Mouse (Mus musculus) neural tube, embryonic 13.5 days (tissue): Measurements from ENCODE around the gene Myo10. TPM values are rescaled to one million over a fixed set of nuclear protein-coding genes. Genes with fewer than 3 reads are reported as not detected.

Experiments used
- ATAC-seq: fragments of 200-750 bp; cut with Nextera tagmentation; 2 replicates; pipeline ENCODE4 v1.8.0; 2017; ENCODE audit warnings: low read depth, mild to moderate bottlenecking, moderate TSS enrichment, moderate library complexity
- H3K27ac ChIP-seq: fragments of 300-500 bp; sonication (generic); replicated peaks from 2 replicates; pipeline ENCODE4 v1.5.1; 2015; ENCODE audit warnings: moderate library complexity, mild to moderate bottlenecking, inconsistent platforms
- H3K27me3 ChIP-seq: fragments of 300-500 bp; sonication (generic); 2 replicates; pipeline ENCODE4 v1.6.1; 2015; ENCODE audit warnings: mild to moderate bottlenecking, inconsistent platforms
- H3K36me3 ChIP-seq: fragments of 300-500 bp; sonication (generic); 2 replicates; pipeline ENCODE4 v1.6.1; 2015; ENCODE audit warnings: mild to moderate bottlenecking, inconsistent platforms
- H3K4me1 ChIP-seq: fragments of 300-500 bp; sonication (generic); replicated peaks from 2 replicates; pipeline ENCODE4 v1.6.1; 2015; ENCODE audit warnings: inconsistent platforms
- H3K4me2 ChIP-seq: fragments of 300-500 bp; sonication (generic); 2 replicates; pipeline ENCODE4 v1.6.1; 2015; ENCODE audit warnings: inconsistent platforms, mild to moderate bottlenecking, moderate library complexity
- H3K4me3 ChIP-seq: fragments of 300-500 bp; sonication (generic); 2 replicates; pipeline ENCODE4 v1.5.1; 2015; ENCODE audit warnings: mild to moderate bottlenecking, inconsistent platforms
- H3K9ac ChIP-seq: fragments of 300-500 bp; sonication (generic); 2 replicates; pipeline ENCODE4 v1.6.1; 2015; ENCODE audit warnings: moderate library complexity, mild to moderate bottlenecking, inconsistent platforms
- H3K9me3 ChIP-seq: fragments of 300-500 bp; sonication (generic); 2 replicates; pipeline ENCODE4 v1.6.1; 2016; ENCODE audit warnings: inconsistent platforms
- WGBS: fragments of 180-500 bp; shearing (Covaris S2); methylation state at CpG from one replicate; pipeline ENCODE4 v1.1.7; 2015; 5-methylcytosine and 5-hydroxymethylcytosine counted together
- polyA plus RNA-seq: library from polyadenylated mRNA; unstranded; fragments of >200 nt; fragmentation: Nextera tagmentation; extraction: Ambion mirVana; gene quantifications from 2 replicates; pipeline ENCODE4 v1.2.1, GENCODE M21; 2015

The Myo10 gene
- polyA plus RNA-seq, 1 experiment from 2014 or later, result 23.7 TPM

DNA sequence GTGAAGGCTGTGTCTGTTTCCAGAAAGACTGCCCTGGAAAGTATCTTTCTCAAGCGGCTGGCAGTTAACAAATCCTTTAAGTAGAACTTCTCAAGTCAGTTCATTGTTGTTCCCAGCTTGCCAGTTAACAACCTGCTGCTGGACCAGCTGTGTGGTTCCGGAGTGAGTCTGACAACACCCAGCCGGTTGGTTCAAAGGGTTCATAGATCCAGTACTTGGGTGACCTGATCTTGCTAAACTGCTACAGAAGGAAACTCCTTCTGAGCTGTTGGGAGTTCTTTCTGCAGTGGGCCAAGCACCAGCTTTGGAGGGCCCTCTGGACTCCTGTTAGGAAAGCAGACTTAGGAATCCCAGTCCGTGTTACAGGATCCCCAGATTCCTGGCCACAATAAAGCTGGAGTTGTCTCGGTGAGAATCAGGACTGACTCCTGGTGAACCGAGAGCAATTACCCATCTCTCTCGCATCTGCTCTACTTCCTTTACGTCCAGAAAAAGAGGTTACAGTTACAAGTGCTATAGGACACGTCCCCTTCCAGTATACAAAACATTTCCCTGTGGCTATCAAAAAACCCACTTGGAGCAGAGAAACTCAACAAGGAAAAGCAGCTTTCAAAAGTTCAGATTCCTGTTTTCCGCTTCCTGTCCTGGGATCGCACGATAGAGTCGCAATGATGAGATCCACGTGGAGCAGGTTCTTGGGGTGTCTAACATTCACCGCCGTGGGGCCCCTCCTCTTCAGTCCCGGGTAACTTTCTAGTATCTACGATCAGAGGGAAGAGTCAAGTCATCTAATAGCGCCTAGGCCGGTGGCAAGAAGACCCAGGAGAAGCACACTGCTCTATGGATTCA lies 750 bp upstream of the Myo10 start:
- Histone ChIP-seq H3K4me2 (peak overlapping the region; percentile 95), H3K27ac (no peak overlapping the region), H3K27me3 (peaks cover 33% of the 10 kb centered on the region), H3K36me3 (no peaks in the 10 kb centered on the region), H3K4me1 (peaks cover 33% of the 10 kb centered on the region), H3K9me3 (no peaks in the 10 kb centered on the region), H3K4me3 (peak overlapping the region; percentile 75), H3K9ac (no peak overlapping the region)
- no peak for ATAC-seq
- WGBS, result 5% methylated on average over 20 of the region's 20 CpGs

DNA sequence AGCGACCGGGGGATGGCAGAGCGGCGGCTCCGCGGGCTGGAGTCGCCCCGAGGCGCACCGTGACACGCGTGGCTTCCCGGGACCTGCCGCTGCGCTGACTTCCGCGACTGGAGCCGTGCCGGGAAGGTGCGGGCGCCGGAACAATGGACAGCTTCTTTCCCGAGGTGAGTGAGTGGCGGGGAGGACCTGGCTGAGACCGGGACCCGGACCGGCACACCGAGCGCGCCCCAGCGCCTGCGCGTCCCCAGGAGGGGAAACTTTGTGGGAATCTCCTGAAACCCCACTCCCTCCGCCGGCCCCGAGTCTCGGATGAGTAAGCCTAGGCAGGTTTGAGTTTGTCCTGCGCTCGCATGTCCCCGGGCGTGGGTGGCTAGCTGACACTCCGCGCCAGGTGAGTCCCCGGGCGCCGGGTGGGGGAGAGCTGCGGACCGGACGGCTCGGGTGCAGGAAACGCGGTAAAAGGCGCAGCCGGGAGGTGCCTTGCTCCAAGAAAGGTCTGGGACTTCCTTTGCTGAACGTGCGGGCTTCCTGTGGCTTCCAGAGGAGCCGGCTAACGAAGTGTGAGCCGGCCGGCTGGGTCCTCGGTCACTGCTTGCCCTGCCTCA lies 644 bp downstream of the Myo10 start:
- Histone ChIP-seq H3K9me3 (no peaks in the 10 kb centered on the region), H3K27ac (peak overlapping the region; percentile 30), H3K27me3 (peaks cover 33% of the 10 kb centered on the region), H3K4me1 (peaks cover 33% of the 10 kb centered on the region), H3K4me3 (peak overlapping the region; percentile 75), H3K4me2 (peak overlapping the region; percentile 95), H3K9ac (peak overlapping the region; percentile 75), H3K36me3 (no peaks in the 10 kb centered on the region)
- under 1% methylated on average over 61 of the region's 61 CpGs for WGBS
- peak; percentile 60; the same call in 1 of the 2 replicates for ATAC-seq

DNA sequence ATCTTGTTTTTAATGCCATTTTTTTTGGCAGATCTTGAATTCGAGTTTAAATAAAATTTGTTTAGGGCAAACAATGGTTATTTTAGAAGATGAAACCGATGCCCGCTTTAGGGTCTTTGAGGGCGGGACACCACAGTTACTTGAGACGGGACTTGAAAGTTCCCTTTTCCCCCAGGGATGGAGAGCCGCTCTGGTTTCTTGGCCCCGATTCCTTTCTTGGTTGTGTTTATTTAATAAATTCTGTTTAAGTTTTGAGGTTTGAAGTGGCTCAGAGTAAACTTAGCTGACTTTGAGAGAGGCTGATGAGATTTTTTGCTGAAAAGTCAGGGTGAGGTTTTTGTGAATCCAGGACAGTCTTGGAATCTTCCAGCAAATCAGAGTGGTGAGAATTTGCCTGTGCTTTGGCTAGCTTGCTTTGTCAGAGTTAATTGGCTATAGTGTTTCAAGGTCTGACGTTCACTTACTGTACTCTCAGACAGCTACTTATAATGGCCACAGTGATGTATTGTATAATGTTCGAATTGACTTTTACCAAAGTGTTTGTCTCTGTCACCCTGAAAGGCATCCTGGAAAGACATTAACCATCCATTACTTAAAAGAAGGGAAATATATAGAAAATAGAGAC lies 1.3 kb downstream of the Myo10 start:
- no peaks in the 10 kb centered on the region for H3K36me3 ChIP-seq
- H3K9me3 ChIP-seq, result no peaks in the 10 kb centered on the region
- WGBS, result 10% methylated on average over 9 of the region's 9 CpGs
- peak overlapping the region; percentile 95 for H3K4me2 ChIP-seq
- ATAC-seq, result no peak
- no peak overlapping the region for H3K27ac ChIP-seq
- peaks cover 33% of the 10 kb centered on the region for H3K4me1 ChIP-seq
- peak overlapping the region; percentile 75 for H3K4me3 ChIP-seq
- peaks cover 33% of the 10 kb centered on the region for H3K27me3 ChIP-seq
- peak overlapping the region; percentile 75 for H3K9ac ChIP-seq

DNA sequence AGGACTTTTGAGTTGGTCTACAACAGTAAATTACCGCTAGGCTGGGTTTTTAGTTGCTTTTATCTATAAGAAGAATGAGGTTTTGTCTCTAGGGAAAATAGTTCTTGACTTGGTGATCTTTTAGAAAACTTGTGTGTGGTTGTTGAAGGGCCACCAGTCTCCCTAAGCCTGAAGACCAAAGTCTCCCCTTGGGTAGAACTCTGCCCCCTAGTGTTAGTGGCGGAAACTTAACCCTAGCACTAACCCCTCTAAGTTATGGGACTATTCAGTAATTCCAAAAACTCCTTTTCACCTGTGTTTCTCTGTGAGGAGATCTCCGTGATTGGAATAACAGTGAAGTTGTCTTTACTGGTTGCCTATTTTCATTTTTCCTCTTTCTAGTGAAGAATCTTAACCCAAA lies 1.9 kb downstream of the Myo10 start:
- Histone ChIP-seq H3K36me3 (no peaks in the 10 kb centered on the region), H3K4me1 (peaks cover 33% of the 10 kb centered on the region), H3K9ac (no peak overlapping the region), H3K4me3 (peak overlapping the region; percentile 75), H3K9me3 (no peaks in the 10 kb centered on the region), H3K27me3 (peaks cover 33% of the 10 kb centered on the region), H3K27ac (no peak overlapping the region), H3K4me2 (peak overlapping the region; percentile 95)
- no peak for ATAC-seq
- WGBS, result 63% methylated on average over 3 of the region's 3 CpGs

DNA sequence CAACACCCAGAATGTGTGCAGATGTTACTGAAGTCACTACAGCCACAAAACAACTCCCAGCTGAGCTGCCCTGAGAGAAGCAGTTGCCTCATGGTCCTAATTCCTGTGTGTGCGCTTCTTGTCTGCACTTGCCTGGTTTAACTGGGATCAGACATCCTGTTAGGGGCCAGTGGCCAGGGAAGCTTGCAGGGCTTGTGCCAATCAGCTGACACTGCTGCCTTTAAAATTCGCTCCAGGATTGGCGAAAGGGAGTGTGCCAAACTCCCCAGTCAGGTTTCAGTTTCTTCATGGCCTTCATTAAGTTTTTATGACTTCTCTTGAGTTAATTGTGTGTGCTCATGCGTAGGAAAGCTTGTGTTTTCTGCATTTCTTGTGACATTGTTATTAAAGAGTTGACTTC lies 3.1 kb downstream of the Myo10 start:
- Histone ChIP-seq H3K9me3 (no peaks in the 10 kb centered on the region), H3K4me2 (0 out of 2 replicates have a peak overlapping the region, but pooled peaks have one; percentile 6), H3K36me3 (no peaks in the 10 kb centered on the region), H3K4me3 (no peak overlapping the region), H3K4me1 (peaks cover 34% of the 10 kb centered on the region), H3K9ac (no peak overlapping the region), H3K27me3 (peaks cover 28% of the 10 kb centered on the region), H3K27ac (no peak overlapping the region)
- no peak for ATAC-seq
- WGBS, result 62% methylated on average over 4 of the region's 4 CpGs

DNA sequence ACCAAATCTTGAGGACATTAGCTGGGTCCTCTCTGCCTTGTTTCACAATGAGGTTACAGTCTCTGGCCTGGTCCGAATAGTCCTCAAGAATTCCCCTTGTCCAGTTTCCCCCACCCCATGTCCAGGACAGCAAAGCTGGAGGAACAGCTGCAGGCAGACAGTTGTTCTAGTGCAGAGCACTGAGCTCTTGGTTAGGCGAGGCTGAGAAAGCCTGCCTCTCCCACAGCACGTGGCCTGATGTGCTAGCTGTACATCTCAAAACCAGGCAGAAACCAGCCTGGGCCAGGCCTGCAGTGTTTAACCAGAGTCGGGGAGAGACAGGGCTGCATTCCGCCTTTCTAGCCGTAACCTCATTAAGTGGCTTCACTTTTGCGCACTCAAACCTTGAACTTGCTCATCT lies 4.7 kb downstream of the Myo10 start:
- Histone ChIP-seq H3K36me3 (no peaks in the 10 kb centered on the region), H3K9ac (no peak overlapping the region), H3K9me3 (no peaks in the 10 kb centered on the region), H3K4me1 (peaks cover 33% of the 10 kb centered on the region), H3K27ac (no peak overlapping the region), H3K27me3 (peaks cover 14% of the 10 kb centered on the region), H3K4me2 (no peak overlapping the region), H3K4me3 (no peak overlapping the region)
- no peak for ATAC-seq
- 83% methylated on average over 7 of the region's 7 CpGs for WGBS

DNA sequence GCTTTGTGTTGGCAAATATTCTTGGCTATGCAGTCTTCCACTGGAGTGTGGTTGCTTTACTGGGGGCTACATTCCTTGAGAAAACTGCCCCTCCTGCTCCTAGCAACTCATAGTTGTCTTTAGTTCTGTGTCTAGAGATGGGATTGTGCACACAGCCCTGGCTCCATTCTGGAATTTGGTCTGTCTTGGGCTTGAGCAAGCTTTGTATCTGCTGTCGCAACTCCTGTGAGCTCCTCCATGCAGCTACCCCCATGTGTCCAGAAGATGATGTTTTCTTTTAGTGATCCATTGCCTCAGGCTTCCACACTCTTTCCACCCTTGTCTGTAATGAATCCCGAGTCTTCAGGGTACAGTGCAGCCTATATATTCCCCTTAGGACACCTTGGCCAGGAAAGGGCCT lies 5.9 kb downstream of the Myo10 start:
- no peak overlapping the region for H3K4me3 ChIP-seq
- H3K27ac ChIP-seq, result no peak overlapping the region
- H3K9ac ChIP-seq, result no peak overlapping the region
- H3K4me1 ChIP-seq, result peaks cover 31% of the 10 kb centered on the region
- no peaks in the 10 kb centered on the region for H3K9me3 ChIP-seq
- ATAC-seq, result no peak
- H3K27me3 ChIP-seq, result peaks cover 14% of the 10 kb centered on the region
- H3K36me3 ChIP-seq, result no peaks in the 10 kb centered on the region
- no peak overlapping the region for H3K4me2 ChIP-seq
- WGBS, result 82% methylated on average over 2 of the region's 2 CpGs

DNA sequence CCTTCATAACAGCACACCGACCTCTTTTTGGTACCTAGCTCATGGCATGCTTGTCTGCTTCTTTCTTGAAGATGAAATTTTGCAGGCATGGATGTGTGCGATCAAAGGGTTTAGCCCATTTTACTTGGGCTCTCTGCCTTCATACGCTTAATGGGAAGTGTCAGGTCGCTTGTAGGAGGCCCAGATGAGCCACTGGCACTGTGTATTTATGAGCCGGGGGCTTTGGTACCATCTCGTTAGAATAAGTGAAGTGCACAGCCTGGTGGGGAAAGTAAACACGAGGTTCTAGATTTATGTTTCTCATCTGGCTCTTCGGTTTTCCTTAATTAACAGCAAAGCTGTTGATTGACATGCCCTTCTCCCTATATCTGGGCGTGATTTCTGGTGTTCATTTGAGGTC lies 8.4 kb downstream of the Myo10 start:
- no peak overlapping the region for H3K27ac ChIP-seq
- H3K36me3 ChIP-seq, result no peaks in the 10 kb centered on the region
- 62% methylated on average over 9 of the region's 9 CpGs for WGBS
- ATAC-seq, result no peak
- peaks cover 13% of the 10 kb centered on the region for H3K4me1 ChIP-seq
- no peak overlapping the region for H3K4me3 ChIP-seq
- no peaks in the 10 kb centered on the region for H3K9me3 ChIP-seq
- H3K27me3 ChIP-seq, result no peaks in the 10 kb centered on the region
- H3K9ac ChIP-seq, result no peak overlapping the region
- no peak overlapping the region for H3K4me2 ChIP-seq

DNA sequence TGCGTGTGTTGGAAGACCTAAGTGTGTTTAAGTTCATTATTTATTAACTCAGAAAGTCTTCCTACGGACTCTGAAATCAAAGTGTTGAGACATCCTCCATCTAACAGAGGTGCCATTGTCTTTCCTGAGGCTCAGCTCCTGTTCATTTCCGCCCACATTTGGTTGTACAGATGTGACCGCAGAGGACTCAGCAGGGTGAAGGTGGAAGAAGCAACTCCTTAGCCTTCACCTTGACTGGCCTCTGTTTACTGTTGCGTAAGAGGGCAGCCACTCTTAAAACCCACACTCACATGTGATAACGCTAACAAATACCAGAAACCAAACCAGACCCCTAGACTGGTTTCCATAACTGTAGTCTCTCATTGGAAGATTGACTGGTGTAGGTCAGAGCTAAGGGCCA lies 9.0 kb downstream of the Myo10 start:
- no peak overlapping the region for H3K9ac ChIP-seq
- H3K4me1 ChIP-seq, result peaks cover 10% of the 10 kb centered on the region
- 85% methylated on average over 6 of the region's 6 CpGs for WGBS
- ATAC-seq, result no peak
- no peak overlapping the region for H3K27ac ChIP-seq
- H3K36me3 ChIP-seq, result no peaks in the 10 kb centered on the region
- H3K9me3 ChIP-seq, result no peaks in the 10 kb centered on the region
- no peak overlapping the region for H3K4me3 ChIP-seq
- H3K27me3 ChIP-seq, result no peaks in the 10 kb centered on the region
- no peak overlapping the region for H3K4me2 ChIP-seq

DNA sequence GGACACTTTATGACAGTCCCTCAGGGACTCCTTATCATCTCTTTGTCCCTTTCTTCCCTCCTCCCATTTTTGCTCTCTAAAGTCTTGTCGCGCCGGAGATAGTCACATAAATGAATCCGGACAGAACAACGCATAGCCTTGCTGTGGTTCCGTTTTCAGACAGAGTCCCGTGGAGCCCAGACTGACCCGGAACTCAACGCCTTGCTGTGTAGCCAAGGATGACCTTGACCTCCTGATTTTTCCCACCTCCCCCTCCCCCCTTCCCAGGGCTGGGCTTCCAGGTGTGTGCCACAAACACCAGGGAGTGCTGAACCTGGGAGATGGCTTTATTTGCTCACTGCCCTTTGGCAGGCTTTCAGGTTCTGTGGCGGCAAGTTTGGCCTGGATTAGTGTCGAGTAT lies 10.6 kb downstream of the Myo10 start:
- WGBS, result 81% methylated on average over 11 of the region's 11 CpGs
- no peaks in the 10 kb centered on the region for H3K9me3 ChIP-seq
- H3K27me3 ChIP-seq, result no peaks in the 10 kb centered on the region
- H3K9ac ChIP-seq, result no peak overlapping the region
- no peaks in the 10 kb centered on the region for H3K36me3 ChIP-seq
- H3K27ac ChIP-seq, result no peak overlapping the region
- no peak overlapping the region for H3K4me2 ChIP-seq
- peaks cover 10% of the 10 kb centered on the region for H3K4me1 ChIP-seq
- no peak overlapping the region for H3K4me3 ChIP-seq
- ATAC-seq, result no peak

DNA sequence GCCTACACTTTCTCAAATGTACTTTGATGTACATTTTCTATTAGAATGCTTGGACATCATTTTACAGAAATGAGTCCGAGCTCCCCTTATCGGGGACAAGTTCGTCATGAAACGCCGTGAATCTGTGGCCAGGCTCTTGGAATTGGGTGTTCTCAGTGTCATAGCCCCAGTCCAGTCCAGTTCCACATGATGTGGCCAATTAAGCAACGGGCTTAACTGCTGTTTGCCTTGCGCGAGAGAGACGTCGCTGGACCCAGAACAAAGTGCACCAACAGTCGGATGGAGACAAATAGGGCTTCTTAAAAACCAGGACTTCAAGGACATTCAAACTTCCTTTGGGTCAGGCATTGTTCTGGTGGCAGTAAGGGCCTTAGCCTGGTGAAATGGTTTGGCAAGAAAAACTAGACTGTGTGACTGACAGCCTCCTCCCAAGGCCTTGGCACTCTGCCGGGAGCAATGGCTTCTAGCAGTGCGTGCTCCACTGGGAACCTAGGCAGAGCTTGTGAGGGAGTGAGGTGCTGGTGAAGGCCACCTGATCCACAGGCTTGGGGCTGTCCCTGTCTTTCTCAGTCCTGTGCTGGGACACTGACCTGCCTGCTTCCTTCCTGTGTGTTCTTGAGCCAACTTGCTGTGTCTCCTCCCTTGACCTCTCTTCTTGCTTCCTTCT lies 11.5 kb downstream of the Myo10 start:
- H3K27ac ChIP-seq, result no peak overlapping the region
- H3K4me1 ChIP-seq, result peaks cover 10% of the 10 kb centered on the region
- H3K4me2 ChIP-seq, result no peak overlapping the region
- no peaks in the 10 kb centered on the region for H3K9me3 ChIP-seq
- no peaks in the 10 kb centered on the region for H3K27me3 ChIP-seq
- no peak for ATAC-seq
- 86% methylated on average over 13 of the region's 13 CpGs for WGBS
- no peak overlapping the region for H3K4me3 ChIP-seq
- no peak overlapping the region for H3K9ac ChIP-seq
- H3K36me3 ChIP-seq, result no peaks in the 10 kb centered on the region

DNA sequence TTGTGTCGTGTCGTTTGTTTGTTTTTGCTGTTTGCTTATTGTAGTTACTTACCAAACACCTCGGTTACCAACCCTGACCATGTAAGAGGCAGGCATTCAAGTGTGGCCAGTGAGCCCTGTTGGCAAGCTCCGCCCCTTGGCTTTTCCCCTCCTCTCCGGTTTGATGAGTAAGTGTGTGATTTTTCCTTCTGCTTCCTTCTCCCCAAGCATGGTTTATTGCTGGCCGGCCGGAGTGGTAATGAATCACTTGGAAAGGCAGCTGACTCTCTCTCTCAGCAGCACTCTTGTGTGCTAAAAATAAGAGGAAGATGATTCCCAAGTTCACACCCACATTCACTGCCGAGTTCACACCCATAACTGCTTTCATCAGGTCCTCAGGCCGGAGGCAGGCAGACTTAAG lies 15.4 kb downstream of the Myo10 start:
- Histone ChIP-seq H3K4me1 (peaks cover 20% of the 10 kb centered on the region), H3K36me3 (no peaks in the 10 kb centered on the region), H3K4me3 (no peak overlapping the region), H3K9me3 (no peaks in the 10 kb centered on the region), H3K9ac (no peak overlapping the region), H3K4me2 (no peak overlapping the region), H3K27me3 (no peaks in the 10 kb centered on the region), H3K27ac (no peak overlapping the region)
- no peak for ATAC-seq
- 70% methylated on average over 9 of the region's 9 CpGs for WGBS
